Mouse (Mus musculus) cerebellum, postnatal 25 days (tissue): ENCODE measurements at regions not wholly inside any gene's neighbourhood (a gene's known extent, or its start where the extent isn't known, plus 50 kb on each side); places are given as distances from the start of the nearest gene placed in this dataset.

Experiments used
- DNase-seq, 2 experiments: peaks; one replicate each; pipeline ENCODE4 v3.0.0; 2021; ENCODE audit warnings: mixed read lengths in 2 of 2

DNA sequence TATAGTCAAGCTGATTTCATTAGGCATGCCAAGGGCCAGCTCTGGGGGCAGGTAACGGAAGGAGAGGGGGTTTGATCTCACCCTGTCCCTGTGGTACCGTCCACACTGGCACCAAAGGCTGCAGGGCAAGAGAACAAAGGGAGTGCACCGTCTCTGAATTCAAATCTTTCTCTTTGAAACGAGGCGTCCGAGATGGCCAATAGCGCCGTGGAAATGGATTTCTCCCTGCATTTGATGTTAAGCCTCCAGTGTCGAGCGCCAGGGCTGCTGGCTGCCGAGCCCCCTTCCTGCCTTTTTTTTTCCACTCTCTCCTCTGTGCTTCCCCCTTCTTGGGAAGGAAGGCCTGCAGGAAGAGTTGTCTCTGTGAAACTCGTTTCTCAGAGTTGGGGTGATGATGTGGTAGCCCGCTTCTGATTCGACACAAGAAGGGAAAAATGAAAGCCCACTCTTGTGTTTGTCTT, 235.5 kb downstream of the 3110018I06Rik start:
- no peak for DNase-seq

DNA sequence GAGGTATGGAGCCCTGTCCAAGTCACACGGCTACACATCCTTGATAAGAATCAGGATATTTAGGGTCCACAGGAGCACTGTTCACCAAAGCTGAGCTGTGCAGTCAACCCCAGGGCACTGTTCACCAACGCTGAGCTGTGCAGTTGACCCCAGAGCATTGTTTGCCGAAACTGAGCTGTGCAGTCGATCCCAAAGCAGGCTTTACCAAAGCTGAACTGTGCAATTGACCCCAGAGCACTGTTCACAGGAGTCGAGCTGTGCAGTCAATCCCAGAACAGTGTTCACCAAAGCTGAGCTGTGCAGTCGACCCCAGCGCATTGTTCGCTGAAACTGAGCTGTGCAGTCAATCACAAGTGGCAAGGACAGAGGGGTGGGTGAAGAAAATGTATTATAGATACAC, 236.0 kb downstream of the 3110018I06Rik start:
- DNase-seq, result no peak

DNA sequence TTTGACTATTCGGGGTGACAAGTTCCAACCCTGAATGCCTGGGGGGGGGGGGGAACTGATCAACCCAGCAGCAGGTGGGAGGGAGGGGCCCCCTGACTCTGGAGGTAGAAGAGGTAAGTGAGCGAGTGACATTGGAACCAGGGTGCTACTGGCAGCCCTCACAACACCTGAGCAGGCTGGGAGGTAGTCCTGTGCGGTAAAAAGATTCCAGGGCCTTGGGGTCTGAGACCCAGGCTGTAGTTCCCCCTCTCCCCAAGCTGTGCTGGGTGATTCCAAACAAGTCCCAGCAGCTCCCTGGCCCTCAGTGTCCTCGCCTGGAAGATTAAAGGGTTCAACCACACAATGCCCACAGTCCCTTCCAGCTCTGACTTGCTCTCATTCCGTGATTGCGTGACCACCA, 240.4 kb downstream of the 3110018I06Rik start:
- no peak for DNase-seq

DNA sequence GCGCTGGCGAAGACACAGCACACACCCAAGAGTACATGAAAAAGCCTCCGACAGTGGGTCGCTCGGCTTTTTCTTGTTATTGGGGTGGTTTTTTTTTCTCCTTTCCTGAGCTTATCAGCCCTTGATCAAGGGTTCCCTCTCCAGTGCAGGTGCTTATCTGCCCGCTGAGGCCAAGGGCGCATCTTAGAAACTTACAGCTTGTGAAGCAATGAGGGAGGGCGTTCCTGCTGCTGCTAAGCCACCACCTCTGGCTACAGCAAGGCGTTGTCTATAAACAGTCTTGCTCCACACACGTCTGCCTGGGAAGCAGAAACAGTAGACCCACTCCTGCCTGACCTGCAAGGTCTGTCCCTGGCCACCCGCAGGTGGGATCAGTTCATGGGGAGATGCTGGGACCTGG, 240.9 kb downstream of the 3110018I06Rik start:
- no peak for DNase-seq

DNA sequence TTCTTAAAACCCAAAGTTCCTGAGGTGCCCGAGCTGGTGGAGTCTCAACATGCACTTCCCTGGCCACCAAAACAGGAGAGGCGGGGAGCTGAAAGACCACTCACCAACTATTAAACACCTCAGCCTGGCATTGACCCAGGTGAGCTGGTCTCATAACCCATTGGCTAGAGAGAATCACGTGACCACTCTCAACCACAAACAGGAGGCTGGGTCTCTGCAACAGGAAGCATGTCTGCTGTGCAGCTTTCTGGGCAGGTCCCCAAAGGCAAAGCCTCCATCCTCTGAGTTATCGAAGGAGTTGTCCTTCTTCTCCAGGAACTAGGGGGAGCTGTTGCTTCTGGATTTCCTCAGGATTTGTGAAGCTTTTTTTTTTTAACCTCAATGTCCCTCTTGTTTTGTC, 242.5 kb downstream of the 3110018I06Rik start:
- no peak for DNase-seq

DNA sequence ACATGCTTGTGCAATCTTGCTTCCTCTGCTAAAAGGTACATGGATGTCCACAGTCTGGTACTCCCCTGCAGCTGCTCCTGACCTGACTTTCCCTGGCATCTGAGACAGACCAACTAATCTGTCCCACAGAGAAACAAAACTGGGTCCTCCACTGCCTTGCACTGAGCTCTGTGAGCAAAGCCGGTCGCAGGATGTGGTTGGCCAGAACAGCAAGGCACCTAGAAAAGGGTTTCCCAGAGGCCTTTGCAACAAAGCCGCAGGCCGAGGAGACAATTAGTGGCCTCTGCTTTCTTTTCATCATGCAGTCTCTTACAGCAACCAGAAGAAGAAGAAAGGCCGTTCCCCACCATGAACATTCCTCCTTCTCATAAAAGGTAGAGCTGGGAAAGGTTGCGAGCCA, 246.1 kb downstream of the 3110018I06Rik start:
- DNase-seq, result no peak

DNA sequence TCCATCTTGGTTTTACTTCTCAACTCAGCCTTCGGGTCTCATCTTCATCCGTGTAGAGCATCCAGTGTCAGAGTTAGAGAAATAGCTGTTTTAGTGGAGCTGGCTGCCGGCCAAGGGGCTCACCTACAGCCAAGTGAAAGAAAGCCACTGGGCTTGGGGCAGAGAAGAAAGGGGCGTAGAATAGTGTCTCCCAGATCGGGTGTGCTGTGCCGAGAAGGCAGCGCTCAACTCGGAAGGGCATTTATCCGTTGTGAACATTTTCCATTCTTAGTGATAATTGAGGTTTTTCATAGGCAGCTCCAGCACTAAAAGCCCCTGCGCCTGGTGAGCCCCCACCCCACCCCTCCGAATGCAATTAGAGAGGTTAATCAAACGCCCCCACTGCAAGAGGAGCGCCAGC, 254.2 kb downstream of the 3110018I06Rik start:
- DNase-seq, result no peak

DNA sequence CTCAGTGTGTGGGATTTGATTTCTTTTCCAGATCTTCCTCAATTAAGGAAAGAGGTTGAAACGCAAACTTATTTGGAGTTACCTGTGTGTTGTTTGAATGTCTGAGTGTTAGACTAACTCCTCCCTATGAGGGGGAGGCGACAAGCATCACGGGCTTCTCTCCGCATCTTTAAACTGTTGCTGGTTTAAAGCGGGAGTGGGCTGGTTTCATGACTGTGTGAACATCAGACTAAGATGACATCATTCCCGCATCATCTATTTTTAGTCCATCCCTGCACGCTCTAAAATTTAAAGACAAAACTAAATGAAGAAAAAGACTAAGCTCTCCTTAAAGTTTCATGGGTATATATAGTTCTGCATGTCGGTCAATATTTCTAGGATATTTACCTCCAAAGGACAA, 256.4 kb downstream of the 3110018I06Rik start:
- DNase-seq, result no peak

DNA sequence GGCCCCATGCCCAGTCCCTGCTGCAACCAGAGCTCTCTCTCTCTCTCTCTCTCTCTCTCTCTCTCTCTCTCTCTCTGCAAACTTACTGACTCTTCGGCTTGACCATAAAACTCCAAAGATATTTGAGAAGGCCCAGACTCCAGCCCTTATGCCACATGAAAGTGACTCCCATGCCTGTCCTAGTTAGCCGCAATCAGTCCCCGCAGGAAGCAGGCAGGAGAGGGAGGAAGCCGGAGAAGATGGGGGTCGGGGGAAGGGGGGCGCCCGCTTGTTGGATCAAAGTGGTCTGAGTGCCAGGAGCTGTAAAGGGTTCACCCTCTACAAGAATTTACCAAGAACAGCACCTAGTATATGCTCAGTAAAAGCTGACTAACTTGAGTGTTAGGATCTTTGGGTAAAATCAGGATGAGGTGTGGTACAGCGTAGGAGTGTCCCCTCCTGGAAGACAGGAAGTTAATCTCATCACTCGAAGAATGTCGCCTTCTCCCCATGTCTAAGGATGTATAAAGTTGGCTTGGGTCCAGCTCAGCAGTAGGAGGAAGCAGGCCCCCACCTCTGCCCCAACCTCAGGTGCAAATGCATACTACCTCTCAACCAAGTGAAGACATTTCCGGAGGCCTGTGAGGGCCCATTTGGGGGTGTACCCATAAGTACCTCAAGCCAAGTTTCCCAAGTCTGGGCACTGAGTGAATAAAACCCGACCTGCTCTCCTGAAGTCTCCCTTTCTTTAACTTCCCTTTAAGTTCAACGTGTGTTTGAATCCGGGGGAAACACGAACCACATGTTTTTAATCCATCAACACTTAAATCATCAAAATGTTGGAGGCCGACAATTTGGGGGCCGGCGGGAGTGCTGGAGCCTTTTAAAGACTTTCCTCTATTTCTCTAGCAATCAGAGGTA, 254.7 kb downstream of the Bcl11b start:
- DNase-seq, result no peak

DNA sequence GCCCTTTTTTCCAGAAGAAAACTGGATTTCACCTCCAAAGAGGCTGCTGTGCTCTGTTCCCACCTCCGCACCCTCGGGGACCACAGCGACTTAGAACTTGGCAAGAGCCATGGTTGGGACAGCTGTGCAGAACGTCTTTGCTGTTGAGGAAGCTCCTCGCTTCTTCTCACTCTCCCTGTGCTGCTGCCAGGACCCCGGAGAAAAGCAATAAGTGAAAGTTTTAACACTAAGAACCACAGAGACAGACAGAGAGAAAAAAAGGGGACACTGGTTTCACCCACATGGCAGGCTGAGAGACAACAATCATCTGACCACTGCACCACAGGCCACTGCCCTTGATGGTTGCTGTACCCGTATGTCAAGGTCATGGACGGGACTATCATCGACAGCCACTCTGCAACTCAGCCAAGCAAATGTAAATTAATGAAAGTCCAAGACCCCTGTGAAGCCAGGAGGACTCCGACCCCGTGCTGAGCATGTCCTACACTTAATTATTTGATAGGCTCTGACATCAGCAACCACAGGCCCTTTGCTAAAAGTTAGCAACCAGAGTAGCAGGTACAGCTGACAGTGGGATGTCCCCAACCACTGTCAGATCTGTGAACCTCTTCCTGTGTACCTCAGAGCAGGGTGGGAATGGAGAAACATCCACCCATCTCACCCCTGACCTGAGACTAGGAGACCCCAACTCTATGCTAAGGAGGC, 253.9 kb downstream of the Bcl11b start:
- DNase-seq, result no peak

DNA sequence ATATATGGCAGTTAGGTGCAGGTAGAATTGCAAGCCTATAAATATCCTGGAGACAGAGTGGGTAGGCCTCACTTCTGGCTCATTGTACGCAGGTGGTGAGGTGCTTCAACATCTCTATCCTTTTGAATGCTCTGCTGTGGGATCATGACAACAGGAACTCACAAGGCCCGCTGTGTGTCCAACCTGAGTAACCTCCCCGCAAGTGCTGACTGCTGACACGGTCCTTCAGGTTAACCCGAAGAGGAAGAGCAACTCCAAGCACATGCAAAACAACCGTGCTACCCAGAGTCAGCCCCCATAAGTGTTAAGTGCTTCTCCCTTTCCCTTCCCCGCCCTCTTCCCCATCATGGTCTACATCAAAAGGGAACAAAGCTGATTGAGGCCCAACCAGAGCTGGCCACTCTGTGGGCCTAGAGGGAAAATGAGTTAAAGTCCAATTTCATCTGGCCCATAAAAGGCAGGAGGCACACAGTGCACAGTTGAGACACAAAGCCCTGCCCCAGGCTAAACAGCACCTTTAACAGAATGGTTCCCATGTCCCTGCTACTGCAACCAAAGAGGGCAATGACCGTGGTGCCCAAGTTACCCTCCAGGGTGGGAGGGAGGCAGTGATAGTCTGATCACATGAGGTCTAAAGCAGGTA, 253.0 kb downstream of the Bcl11b start:
- DNase-seq, result no peak

DNA sequence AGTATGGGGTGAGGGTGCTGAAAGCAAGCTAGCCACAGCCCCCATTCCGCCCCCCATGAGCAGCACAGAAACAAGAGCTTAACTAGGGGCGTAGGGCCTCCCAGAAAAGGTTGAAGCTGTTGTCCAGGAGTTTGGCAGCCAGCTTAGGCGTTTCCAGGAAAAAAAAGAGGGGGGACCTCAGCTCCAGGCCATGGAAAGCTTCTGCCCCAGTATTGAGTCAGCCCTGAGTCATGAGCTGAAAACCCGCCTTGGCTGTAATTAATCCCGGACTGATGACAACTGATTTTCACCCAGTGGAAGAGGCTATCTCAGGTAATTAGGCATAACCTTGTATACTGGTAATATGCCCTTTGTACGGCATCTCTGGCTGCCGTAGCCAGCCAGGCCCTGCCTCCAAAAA, 251.3 kb downstream of the Bcl11b start:
- DNase-seq, result no peak

DNA sequence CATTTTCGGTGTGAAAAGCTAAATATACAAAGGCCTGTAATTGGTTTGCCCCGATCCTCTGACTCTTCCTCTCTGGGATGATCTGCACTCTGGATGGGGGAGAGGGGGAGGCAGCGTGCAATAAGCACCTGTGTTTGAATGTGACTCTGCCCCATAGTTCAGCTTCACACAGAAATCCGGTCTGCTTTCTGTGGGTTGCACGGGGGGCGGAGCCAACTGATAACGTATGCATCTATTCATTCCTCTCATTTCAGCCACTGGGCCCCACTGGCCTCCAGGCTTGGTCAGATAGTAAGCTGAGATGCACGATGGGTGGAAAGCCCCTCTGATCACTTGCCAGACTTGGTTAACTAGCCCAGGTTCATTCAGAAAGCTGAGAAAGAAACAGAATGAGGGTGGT, 250.8 kb downstream of the Bcl11b start:
- no peak for DNase-seq

DNA sequence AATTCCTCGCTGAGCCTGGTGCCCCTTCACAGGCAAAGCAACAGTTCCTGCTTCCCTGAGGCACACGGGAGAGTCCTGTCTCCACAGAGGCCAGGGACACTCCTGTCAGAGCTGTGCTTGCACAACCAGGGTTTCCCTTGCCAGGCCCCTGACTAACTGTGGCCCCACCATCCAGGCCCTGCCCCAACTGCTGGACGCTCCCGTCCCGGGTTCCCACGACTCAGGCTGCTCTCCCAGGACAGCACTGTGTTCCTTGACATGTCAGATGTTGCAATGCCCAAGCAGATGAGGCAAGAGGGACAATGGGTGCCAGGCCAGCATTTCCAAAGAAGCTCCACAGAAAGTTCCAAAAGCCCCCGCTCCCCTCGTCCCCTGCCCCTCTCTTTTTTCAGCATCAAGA, 250.4 kb downstream of the Bcl11b start:
- DNase-seq, result no peak

DNA sequence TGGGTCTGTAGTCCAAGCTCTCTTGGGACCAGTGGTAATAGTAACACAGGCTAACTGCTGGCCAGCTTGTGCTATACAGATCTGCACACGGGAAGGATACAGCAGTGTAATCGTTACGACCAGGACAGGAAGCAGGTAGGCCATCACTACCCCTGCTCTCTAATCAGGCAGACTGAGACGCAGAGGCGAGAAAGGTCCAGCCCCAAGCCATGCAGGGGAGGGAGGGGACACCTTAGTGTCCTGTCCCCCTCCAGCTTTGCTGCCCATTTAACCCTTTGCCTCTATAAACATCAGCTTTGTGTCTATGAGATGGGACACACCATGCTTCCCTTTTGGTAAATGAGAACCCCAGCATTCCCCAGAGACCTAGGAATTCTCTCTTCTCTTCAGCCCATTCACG, 249.9 kb downstream of the Bcl11b start:
- no peak for DNase-seq

DNA sequence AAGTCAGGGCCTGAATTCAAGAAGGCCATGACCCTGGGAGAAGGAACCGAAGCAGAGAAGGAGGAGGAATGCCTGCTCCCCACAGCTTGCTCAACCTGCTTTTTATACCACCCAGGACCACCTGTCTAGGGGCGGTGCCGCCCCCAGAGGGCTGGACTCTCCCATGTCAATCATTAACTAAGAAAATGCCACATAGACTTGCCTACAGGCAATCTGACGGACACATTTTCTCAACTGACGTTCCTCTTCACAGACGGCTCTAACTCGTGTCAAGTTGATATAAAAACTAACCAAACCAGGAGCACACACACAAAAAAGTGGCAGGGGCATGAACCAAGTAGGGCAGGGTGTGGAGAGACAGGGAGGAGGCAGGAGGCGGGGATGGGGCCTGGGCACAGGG, 248.5 kb downstream of the Bcl11b start:
- no peak for DNase-seq

DNA sequence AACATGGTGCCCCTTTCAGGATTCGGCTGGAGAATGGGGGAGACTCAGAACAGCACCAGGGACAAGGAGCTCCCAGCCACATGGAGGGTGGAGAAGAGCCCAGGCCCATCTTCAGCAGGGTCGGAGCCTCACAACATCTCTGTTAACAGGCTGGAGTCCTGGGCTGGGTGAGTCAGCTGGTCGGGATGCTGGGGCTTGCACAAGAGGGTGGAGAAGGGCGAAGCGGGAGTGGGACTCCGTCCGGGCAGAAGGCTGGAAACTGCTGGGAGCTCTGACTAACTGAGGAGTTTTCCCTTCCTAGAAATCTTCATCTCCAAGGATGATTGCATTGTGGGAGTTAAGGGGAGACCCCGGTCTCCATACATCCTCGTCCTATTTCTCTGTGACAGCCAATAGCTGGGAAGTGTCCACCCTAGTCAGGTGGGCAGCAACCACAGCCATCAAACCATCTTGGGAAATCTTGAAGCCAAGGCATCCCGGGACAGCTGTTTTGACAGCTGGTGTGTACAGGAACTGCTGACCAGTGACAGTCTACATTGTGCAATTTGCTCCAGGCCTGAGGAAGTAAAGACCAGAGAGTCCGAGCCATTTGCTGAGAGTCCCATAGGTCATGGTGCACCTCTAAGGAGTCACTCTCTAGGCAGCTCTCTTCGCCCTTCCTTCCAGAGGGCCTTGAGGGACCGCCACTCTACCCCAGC, 247.4 kb downstream of the Bcl11b start:
- DNase-seq, result no peak

DNA sequence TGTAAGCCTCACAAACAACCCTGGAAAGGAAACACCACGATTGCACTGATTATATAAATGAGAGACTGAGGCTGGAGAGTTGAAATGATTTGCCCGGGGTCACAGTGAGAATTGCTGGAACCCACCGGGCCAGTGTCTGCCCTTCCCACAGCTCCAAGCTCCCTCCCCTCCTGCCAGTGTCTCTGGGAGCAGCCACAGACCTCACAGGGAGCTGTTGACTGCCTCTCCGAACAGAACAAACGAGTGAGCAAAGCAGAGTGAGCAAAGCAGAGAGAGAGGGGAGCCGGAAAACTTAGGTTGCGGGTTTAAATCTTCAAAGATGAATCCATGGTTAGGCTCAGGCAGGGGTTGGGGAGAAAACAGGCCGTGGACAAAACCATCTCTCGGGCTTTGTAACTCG, 246.2 kb downstream of the Bcl11b start:
- DNase-seq, result no peak

DNA sequence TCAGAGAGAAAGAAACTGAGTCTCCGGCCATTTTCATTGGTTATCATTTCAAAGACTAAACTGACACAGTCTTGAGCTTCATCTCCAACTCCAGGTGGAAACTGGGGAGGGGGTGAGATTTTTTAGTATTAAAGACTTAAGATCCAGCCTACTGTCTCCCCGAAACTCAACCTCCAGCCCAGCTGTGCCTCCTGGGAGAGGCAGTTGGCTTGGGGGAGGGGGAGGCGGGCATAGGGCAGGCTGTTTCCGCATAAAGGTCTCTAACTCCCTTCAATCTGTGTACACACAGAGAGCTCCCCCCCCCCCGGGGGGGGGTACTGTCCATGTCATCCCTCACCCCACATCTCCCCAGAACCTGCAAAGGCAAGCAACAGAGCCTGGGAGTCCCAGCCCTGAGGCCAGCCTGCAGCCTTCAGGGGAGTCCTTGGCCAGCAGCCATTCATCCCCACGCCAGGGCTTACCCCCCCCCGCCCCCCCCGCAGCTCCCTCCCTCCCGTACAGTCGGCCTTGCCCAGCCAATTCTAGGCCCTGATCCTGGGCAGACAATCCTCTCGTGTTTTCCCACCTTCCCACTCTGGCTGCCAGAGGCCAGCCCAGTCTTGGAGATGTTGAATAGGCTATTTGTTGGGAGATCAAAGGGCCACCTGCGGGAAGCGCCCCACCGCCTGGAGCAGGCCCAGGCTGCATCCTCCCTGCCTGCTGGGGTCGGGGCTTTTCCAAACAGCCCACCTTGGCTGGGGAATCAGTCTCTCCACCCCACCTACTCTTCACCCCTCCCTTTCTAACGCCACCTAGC, 245.2 kb downstream of the Bcl11b start:
- DNase-seq, result no peak

DNA sequence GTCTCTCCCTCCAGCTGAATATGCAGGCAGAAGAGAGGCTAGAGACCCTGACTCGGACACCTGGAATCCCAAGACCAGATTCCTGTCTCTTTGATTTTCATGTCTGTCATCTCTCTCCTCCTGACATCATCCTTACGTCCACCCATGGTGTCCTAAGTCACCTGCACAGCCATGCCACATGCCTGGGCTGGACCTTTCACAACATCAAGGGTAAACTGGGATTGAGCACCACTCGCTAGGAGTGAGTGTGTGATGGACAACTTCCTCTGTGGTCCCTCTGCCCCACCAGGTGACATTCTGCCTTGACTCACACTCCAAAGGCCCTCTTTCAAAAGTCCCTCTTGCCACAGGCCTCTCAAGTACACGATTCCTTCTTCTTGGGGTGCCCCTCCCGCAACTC, 244.1 kb downstream of the Bcl11b start:
- DNase-seq, result no peak

DNA sequence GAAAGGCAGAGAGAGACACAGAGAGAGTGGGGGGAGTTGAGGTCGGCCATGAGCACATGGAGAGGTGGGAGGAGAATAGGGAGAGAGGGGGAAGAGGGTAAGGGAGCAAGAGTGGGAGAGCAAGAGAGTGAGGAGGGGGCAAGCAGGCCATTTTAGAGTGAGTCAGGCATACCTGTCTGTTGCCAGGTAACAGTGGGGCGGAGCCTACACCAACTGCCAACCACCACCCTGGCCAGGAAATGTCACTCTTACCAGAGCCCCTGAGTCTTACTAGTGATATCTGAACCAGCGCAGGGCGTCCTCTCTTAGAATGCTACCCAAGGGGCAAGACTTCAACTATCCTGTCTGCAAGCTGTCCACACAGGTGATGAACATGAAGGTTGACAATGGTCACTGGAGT, 243.5 kb downstream of the Bcl11b start:
- no peak for DNase-seq

DNA sequence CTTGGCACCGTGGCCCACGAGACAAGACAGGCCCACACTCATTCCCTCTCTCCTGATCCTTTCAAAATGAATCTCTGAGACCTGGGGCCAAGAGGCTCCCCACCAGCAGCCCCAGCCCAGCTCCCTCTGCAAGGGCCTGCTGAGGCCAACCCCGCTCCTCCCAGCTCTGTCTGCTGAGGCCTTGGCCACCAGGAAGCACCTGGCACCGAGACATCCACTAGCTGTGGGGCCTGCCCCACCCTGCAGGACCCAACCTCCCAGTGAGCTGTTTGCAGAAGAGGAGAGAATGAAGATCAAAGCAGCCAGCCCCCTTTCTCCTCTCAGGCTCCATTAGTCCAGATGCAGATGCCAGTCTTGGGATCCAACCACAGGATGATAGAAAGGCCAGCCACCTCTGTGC, 241.3 kb downstream of the Bcl11b start:
- no peak for DNase-seq
